Comparison of ENCODE assay signal across 12 mouse cellular contexts in the genomic region with DNA sequence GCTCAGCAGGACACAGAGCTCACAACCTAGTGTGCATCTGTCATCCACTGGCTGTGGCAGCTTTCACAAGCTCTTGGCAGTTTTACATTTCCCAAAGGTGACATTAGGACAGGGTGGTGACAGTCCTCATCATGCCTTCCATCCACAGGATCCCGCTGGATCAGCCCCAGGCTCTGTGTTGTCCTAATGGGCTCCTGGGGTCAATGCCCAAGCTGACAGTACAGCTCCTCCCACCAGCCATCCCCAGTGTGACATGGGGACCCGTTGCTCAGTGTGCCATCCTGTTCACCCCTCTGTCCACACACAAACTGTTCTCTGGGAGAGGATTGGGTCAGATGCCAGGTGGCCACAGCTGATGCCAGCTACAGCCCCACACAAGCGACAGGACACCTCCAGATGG.
A peak's percentile ranks its signal among the peaks of the same experiment; 100 is the strongest.
DNase-seq lines count a peak whose midpoint lies in the region; ATAC-seq and TF ChIP-seq lines count a peak whose summit lies in the region.
"Had no signal": no experiment of that assay in that cellular context is flagged by ENCODE, and none has a peak within 500 bp of the region (broad histone marks: within the 10 kb centered on the region; RNA-seq: fewer than 3 reads in every experiment).

No protein-coding gene starts in this region.

- no peak for DNase-seq in forebrain, embryonic 14.5 days (ENCODE audit: low spot score)
- DNase-seq in cerebellum, postnatal 25 days, result peak; percentile 48 to 58
- DNase-seq in layer of hippocampus, adult 8-10 months (ENCODE audit: low spot score in 2 of 2), result no peak
- DNase-seq in lung, adult 2 months, result no peak
- DNase-seq in adrenal gland, adult 8-10 months, result no peak
- DNase-seq: adrenal gland, postnatal 10 days; kidney, adult 8-10 months had no signal

- no peak for TF ChIP-seq POLR2A in lung, adult 2 months (IDR thresholded peaks at IDR 0.05; ENCODE audit: borderline replicate concordance, extremely low read depth, low read depth, low read length)

- H3K4me1 ChIP-seq in forebrain, embryonic 14.5 days (ENCODE audit: control insufficient read depth, insufficient read depth, low read length), result peaks cover 20% of the 10 kb centered on the region
- H3K4me1 ChIP-seq in forebrain, embryonic 15.5 days, result peaks cover 20% of the 10 kb centered on the region
- peaks cover 37% of the 10 kb centered on the region for H3K4me1 ChIP-seq in midbrain, embryonic 13.5 days (replicated peaks)
- H3K4me1 ChIP-seq in lung, adult 2 months (ENCODE audit: control insufficient read depth, insufficient read depth, low read length), result no peaks in the 10 kb centered on the region

- TF ChIP-seq CTCF in lung, adult 2 months (IDR thresholded peaks at IDR 0.05; ENCODE audit: insufficient read depth, low read length), result no peak

- WGBS in forebrain, embryonic 14.5 days, result 59% methylated on average over 3 of the region's 3 CpGs
- 67% methylated on average over 3 of the region's 3 CpGs for WGBS in forebrain, embryonic 15.5 days
- WGBS in midbrain, embryonic 13.5 days, result 63% methylated on average over 3 of the region's 3 CpGs
- 45% methylated on average over 3 of the region's 3 CpGs for WGBS in lung, adult 2 months

- H3K9ac ChIP-seq in forebrain, embryonic 14.5 days (ENCODE audit: low read length), result no peak overlapping the region
- no peak overlapping the region for H3K9ac ChIP-seq in forebrain, embryonic 15.5 days (replicated peaks)
- H3K9ac ChIP-seq in midbrain, embryonic 13.5 days (replicated peaks), result no peak overlapping the region

- H3K27ac ChIP-seq in forebrain, embryonic 14.5 days (ENCODE audit: low read depth, low read length), result no peak overlapping the region
- H3K27ac ChIP-seq in forebrain, embryonic 15.5 days (replicated peaks), result no peak overlapping the region
- peak overlapping the region; percentile 64 for H3K27ac ChIP-seq in midbrain, embryonic 13.5 days
- H3K27ac ChIP-seq: left cerebral cortex, adult 2 months had no signal

- H3K4me2 ChIP-seq in forebrain, embryonic 14.5 days (ENCODE audit: low read length), result no peak overlapping the region
- H3K4me2 ChIP-seq in forebrain, embryonic 15.5 days (replicated peaks), result no peak overlapping the region
- no peak overlapping the region for H3K4me2 ChIP-seq in midbrain, embryonic 13.5 days (replicated peaks)

- no peak overlapping the region for H3K4me3 ChIP-seq in forebrain, embryonic 14.5 days (ENCODE audit: low read depth, low read length)
- no peak overlapping the region for H3K4me3 ChIP-seq in forebrain, embryonic 15.5 days
- no peak overlapping the region for H3K4me3 ChIP-seq in midbrain, embryonic 13.5 days (replicated peaks)
- H3K4me3 ChIP-seq in lung, adult 2 months (replicated peaks; ENCODE audit: extremely low read depth, low read depth, low read length), result no peak overlapping the region
- H3K4me3 ChIP-seq: left cerebral cortex, adult 2 months had no signal

- ATAC-seq in forebrain, embryonic 14.5 days, result peak; percentile 11; the same call in 1 of the 2 replicates
- no peak for ATAC-seq in forebrain, embryonic 15.5 days (replicated peaks)
- peak; percentile 16; the same call in 1 of the 2 replicates for ATAC-seq in cerebellum, adult (ENCODE audit: insufficient number of reproducible peaks, low FRiP score, low TSS enrichment)
- ATAC-seq in midbrain, embryonic 13.5 days, result no peak
- ATAC-seq: lung, postnatal 0 days had no signal

- H3K36me3 ChIP-seq in forebrain, embryonic 14.5 days (ENCODE audit: control insufficient read depth, insufficient read depth, low read length), result no peaks in the 10 kb centered on the region
- no peaks in the 10 kb centered on the region for H3K36me3 ChIP-seq in forebrain, embryonic 15.5 days
- no peaks in the 10 kb centered on the region for H3K36me3 ChIP-seq in midbrain, embryonic 13.5 days

- H3K27me3 ChIP-seq in forebrain, embryonic 14.5 days (replicated peaks; ENCODE audit: control insufficient read depth, insufficient read depth, low read length), result no peaks in the 10 kb centered on the region; the same call in 1 of the 2 replicates
- no peaks in the 10 kb centered on the region for H3K27me3 ChIP-seq in forebrain, embryonic 15.5 days
- 0 out of 2 replicates have a peak, but pooled peaks cover 8% of the 10 kb centered on the region for H3K27me3 ChIP-seq in midbrain, embryonic 13.5 days

- H3K9me3 ChIP-seq in forebrain, embryonic 14.5 days (replicated peaks; ENCODE audit: control insufficient read depth, low read length), result no peaks in the 10 kb centered on the region
- no peaks in the 10 kb centered on the region for H3K9me3 ChIP-seq in forebrain, embryonic 15.5 days
- no peaks in the 10 kb centered on the region; the same call in 1 of the 2 replicates for H3K9me3 ChIP-seq in midbrain, embryonic 13.5 days

Comparison
In these comparisons a context has a peak if more than half of its experiments do, and no peak if none do; other contexts are left out.
1. ATAC-seq: peak in forebrain, embryonic 14.5 days (single experiment) and cerebellum, adult (single experiment); none in forebrain, embryonic 15.5 days (single experiment) and midbrain, embryonic 13.5 days (single experiment).
2. DNase-seq: peak in cerebellum, postnatal 25 days (2 of 2); none in forebrain, embryonic 14.5 days (single experiment), layer of hippocampus, adult 8-10 months (0 of 2), lung, adult 2 months (single experiment) and adrenal gland, adult 8-10 months (single experiment).